Mouse (Mus musculus) lung, postnatal 25 days (tissue): ENCODE data around the gene Vat1l.

ENCODE experiments used
- DNase-seq: peaks from one replicate; pipeline ENCODE4 v3.0.0; 2022; ENCODE audit warnings: low spot score

The Vat1l gene

GRCm38 (mm10) chr8:114205221-114205901 is at the start of gene Vat1l:
TSS of gene Vat1l (plus strand) at chr8:114205612.
- no peak for DNase-seq

GRCm38 (mm10) chr8:114158586-114158985 is 46.8 kb upstream of the Vat1l start:
- DNase-seq, result no peak

GRCm38 (mm10) chr8:114159666-114160065 is 45.7 kb upstream of the Vat1l start:
- no peak for DNase-seq

- DNase-seq, result no peak
Measured at GRCm38 (mm10) chr8:114163871-114164270, 41.5 kb upstream of the Vat1l start.

- DNase-seq, result no peak
Measured at GRCm38 (mm10) chr8:114164444-114165096, 40.8 kb upstream of the Vat1l start.

GRCm38 (mm10) chr8:114165741-114166140 is 39.7 kb upstream of the Vat1l start:
- DNase-seq, result no peak

- DNase-seq, result no peak
Measured at GRCm38 (mm10) chr8:114176721-114177120, 28.7 kb upstream of the Vat1l start.

- DNase-seq, result no peak
Measured at GRCm38 (mm10) chr8:114193334-114193733, 12.1 kb upstream of the Vat1l start.

GRCm38 (mm10) chr8:114198990-114199389 is 6.4 kb upstream of the Vat1l start:
- DNase-seq, result no peak

GRCm38 (mm10) chr8:114206421-114206983 is 1.1 kb downstream of the Vat1l start:
- DNase-seq, result no peak

GRCm38 (mm10) chr8:114207026-114207425 is 1.6 kb downstream of the Vat1l start:
- no peak for DNase-seq

GRCm38 (mm10) chr8:114220779-114221178 is 15.4 kb downstream of the Vat1l start:
- DNase-seq, result no peak

- no peak for DNase-seq
Measured at GRCm38 (mm10) chr8:114222001-114222400, 16.6 kb downstream of the Vat1l start.

GRCm38 (mm10) chr8:114224001-114224400 is 18.6 kb downstream of the Vat1l start:
- no peak for DNase-seq

GRCm38 (mm10) chr8:114251321-114252065 is 46.1 kb downstream of the Vat1l start:
- no peak for DNase-seq

- no peak for DNase-seq
Measured at GRCm38 (mm10) chr8:114258685-114259084, 53.3 kb downstream of the Vat1l start.

GRCm38 (mm10) chr8:114259713-114260355 is 54.4 kb downstream of the Vat1l start:
- DNase-seq, result no peak

- DNase-seq, result no peak
Measured at GRCm38 (mm10) chr8:114262331-114262730, 56.9 kb downstream of the Vat1l start.

GRCm38 (mm10) chr8:114274558-114274957 is 69.1 kb downstream of the Vat1l start:
- DNase-seq, result no peak

- DNase-seq, result no peak
Measured at GRCm38 (mm10) chr8:114281101-114281500, 75.7 kb downstream of the Vat1l start.

- DNase-seq, result no peak
Measured at GRCm38 (mm10) chr8:114294889-114295748, 89.7 kb downstream of the Vat1l start.
